Mouse (Mus musculus): Measurements from ENCODE around the gene Prg3.

Prg3 gene

DNA sequence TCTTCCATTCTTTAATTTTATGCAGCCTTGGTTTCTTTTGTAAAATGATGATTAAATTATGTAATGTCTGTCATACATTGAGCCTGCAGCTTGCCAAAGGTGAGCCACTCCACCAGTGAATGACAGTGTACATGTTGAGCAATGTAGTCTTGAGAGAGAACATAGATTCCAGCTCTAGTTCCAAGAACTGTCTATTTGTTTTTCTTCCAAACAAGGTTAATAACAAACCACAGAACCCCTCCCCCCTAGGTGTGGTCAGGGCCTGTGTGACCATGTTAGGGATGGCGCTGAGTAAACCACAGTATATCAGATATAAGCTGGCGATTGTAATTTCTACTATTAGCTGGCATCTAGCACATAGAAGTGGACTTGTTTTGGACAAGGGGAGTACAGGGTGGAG is 8.4 kb downstream of the Prg3 start:
- DNase-seq (ENCODE audit: low read depth, low spot score) = no peak

DNA sequence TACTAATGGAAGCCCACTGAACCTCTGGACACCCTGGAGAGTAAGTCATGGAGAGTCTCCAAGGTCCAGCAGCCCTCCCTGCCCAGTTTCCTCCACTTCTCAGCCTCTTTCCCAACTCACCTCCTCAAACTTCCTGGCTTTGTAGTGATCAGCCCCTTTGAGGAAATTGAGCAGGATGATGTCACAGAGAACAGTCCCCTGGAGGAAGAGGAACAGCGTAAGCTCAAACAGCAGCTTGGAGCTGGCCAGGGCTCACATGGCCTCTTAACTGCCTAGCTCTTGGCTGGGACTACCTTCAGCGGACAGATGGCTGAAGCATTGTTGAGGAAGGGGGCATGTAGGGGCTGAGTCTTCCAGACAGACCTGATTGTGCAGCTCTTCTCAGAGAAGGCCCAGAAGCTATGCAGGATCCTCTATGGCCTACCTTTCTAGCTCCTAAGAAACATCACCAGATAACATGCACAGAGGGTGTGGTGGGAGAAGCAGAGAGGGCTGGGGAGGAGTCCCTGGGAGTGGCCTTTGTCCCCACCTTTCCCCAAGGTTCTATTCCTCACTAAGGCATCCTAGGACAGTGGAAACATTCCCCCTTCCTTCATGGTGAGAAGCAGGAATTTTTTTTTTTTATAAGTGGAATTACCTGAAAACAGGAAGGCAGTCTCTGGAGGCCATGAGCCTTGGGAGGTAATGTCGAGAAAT is 11.6 kb downstream of the Prg3 start:
- DNase-seq (ENCODE audit: low read depth, low spot score) = no peak

DNA sequence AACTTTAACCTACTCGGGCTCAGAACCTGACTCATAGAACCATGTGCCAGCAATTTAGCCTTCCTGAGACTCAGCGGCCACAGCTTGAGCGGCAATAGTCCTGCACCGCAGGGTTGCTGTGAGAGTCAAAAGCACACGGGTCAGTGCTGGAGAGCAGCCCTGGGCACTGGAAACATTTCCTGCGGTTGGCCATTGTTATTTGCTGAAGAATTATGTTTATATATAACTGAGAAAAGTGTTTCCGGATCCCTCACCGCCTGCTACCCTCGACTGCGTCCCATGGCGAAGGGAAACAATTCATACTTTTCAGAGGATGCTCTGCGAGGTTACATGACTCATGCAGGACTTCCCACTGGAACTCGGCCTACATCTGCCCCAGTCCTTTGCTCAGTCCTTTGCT is 13.5 kb downstream of the Prg3 start:
- no peak for DNase-seq (ENCODE audit: low read depth, low spot score)

DNA sequence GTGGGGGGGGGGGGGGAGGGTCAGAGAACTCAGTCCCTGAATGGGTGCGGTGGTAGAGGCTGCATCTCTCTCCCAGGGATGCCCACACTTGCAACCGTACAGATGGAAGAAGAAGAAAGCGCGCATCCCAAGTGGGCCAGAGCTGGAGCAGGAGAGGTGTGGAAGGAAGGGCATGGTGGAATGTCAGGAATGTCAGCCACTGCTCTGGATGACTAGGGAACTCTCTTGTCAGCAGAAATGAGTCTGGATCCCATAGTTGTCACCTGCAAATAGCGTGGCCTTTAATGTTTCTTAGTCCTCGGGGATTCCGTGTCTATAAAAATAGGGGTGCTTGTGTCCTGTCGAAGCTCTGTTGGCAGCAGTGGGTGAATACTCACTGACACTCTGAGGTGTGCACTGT is 14.6 kb downstream of the Prg3 start:
- DNase-seq (ENCODE audit: low read depth, low spot score) = no peak

DNA sequence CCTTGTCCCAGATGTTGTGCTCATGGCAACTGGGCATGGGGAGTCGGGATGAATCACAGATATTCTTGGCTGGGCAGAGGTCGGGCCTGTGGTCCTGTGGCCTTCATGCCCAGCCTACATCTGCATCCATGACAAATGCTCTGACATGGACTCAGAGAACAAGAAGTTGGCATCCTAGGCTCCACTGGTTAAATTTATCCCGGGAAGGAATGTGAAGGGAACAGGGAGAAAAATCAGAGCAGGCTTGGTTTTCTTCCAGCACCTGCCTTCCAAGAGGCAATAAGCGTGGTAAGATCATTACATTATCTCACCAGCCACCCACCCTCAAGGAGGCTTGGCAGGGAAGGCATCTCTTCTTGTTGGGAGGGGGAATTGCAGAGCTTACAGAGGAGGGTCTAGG is 16.3 kb downstream of the Prg3 start:
- DNase-seq (ENCODE audit: low read depth, low spot score) = no peak

DNA sequence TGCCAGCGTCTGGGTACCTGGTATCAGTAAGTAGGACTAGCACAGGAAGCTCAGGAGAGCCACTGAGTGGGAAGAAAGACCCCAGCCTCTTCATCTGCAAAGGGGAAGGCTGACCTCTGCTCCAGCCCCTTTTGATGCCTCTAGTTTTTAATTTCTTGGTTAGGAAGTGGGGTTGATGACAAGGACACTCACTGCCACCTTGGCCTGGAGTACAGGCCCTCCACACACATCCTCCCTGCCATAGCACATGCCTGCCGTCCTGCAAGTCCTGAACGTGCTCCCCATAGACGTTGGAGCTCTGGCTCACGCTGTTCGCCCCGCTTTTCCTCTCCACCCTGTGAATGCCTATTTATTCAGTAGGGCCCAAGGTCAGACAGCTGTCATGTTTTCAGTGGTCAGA is 18.6 kb downstream of the Prg3 start:
- no peak for DNase-seq (ENCODE audit: low read depth, low spot score)

DNA sequence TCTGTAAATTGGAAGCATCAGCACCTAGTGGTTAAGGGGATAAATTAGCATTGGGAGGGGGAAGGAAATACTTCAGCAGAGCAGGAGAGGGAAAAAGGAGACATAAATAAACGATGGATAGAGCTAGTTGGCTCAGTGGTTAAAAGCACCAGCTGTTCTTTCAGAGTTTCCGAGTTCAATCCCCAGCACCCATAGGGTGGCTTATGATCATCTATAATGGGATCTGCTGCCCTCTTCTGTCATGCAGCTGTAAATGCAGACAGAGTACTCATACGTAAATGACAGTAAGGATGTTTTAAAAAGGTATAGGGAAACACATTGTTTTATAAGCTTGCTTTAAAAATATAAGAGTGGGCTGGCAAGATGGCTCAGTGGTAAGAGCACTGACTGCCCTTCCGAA is 19.7 kb downstream of the Prg3 start:
- no peak for DNase-seq (ENCODE audit: low read depth, low spot score)

DNA sequence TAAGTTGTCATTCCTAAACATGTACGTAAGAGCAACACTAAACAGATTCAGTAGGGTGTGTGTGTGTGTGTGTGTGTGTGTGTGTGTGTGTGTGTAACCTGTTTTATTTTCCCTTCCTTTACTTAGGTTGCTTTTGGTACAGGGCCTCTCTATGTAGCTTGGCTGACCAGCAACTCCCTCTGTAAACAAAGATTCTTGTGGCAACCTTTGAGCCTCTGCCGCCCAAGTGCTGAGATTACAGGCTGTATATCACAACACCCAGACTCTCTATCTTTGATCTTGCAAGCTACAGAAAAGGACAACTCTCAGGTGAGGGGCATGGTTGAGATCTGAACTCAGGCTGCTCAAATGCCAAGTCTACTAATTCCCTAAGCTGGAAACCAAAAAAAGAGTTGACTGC is 21.2 kb downstream of the Prg3 start:
- no peak for DNase-seq (ENCODE audit: low read depth, low spot score)

DNA sequence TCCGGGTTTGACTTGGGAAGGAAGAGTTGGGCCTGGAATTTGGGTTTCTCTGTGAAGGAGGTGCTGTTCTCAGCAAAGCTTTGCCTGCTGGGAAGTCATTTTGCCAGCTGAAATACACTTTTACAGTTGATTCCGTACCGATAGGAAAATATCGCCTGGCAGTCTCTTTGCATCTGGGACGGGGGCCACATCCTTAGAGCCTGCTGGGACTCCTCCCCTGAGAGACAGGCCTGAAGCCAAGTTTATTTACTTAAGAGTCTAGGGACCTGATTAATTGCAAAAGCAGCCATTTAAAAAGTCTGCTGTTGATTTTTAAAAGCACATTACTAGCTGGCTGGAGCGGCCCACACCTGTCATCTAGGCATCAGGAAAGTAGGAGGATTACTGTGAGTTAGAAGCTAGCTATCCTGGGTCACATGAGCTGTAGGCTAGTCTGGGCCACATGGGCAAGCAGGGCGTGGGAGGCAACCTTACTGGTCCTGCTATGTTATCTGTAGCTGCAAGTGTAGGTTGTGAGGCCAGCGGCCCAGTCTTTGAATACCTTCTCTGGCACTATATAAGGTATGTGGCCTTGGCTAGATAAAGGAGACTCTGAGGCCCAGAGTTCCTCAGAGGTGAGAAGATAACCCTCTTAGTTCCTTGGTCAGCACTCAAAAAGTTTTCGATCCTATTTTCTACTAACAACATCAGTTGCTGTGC is 24.0 kb downstream of the Prg3 start:
- peak; percentile 30 for DNase-seq (ENCODE audit: low read depth, low spot score)

DNA sequence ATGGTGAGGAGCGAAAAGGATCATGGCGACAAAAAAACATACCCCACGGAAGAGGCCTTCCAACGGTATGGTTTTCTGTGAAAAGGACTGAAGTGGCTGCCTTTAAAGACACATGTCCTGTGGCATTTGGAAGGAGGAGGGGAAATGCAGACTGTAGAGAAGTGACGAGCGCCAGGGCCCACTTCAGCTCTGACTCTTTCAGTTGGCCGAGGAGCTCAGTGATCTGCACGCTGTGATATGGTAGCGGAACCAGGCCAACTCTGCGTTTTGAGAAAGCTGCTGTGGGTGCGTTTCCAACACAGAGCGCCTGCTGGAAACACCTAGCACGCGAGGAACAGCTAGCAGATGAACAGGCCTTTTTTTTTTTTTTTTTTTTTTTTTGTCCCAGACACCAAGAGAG is 24.7 kb downstream of the Prg3 start:
- DNase-seq (ENCODE audit: low read depth, low spot score) = peak; percentile 34

DNA sequence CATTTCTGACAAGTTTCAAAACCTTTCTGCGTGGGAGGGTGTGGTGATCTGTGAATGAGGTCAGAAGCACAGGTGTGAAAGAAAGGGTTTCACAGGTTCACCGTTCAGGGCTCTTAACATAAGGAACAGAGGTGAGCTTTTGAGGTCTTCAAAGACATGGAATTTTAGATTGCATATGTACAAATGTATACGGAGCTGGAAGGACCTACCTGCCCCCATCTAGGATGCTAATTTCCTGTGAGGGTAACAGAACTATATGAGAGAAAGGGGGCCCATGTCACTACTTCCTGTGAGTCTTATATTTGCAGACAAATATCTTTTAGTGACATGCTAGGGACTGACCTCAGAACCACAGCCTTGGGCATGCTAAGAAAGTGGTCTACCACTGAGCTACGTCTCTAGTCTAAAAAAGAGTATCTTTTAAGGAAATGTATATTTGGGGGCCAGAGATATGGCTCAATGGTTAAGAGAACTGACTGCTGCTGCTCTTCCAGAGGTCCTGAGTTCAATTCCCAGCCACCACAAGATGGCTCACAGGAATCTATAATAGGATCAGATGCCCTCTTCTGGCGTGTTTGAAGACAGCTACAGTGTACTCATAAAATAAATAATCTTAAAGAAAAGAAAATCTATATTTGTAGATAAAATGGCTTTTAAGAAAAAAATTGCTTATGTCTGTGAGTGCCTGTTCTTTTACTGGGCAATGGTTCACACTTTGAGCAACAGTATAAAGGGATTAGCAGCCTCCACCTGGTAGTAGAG is 26.0 kb downstream of the Prg3 start:
- DNase-seq (ENCODE audit: low read depth, low spot score) = no peak

DNA sequence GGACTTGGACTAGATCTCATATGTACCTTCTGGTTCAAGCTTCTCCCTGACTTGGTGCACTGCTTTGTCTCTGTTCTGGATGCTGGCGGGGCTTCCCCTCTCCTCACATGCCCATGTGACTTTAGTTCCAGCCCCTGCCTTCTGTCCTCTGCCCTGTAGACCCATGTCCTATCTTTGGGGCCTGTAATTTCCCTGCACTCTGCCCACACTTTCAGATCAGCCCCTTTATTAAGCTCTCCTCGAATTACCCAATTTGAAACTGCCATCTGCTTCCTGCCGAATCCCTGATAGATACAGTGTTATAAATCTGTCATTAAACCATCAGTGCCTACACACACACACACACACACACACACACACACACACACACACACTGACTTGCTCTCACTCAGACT is 26.6 kb downstream of the Prg3 start:
- DNase-seq (ENCODE audit: low read depth, low spot score) = no peak

DNA sequence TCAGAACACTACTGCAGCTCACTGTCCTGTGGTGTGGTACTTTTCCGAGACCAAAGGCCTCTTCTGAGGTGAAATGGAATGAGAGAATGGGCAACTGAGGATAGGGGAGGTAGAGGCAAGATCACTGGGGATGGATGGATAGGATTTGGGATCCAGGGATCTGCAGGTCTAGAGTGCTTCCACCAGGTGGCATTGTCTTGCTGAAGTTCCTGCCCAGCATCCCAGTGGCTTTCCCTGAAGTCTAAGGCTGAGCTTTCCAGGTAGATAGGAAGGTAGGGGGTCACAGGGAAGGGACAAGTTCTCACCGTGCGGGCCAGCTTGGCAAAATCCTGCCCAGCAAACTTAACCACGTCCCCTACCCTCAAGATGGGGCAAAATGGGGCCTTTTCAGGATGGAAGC is 34.0 kb downstream of the Prg3 start:
- DNase-seq (ENCODE audit: low read depth, low spot score) = no peak

DNA sequence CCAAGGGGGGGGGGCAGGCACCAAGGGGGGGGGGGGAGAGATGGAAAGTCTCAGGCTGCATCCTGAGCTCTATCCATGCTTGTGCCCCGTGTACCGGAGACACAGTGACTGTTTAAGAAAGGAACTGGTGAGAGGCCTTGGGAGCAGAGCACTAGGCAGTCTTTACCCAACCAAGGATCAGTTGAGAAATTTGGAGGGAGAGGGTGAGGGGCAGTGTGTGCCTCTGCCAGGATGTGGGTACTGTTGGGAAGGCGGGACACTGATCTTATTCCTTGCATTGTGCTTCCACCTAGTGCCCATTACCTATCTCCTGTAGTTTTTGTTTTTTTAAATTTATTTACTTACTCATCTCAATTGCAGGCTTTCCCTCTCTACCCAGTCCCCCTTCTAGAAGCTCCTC is 38.2 kb downstream of the Prg3 start:
- DNase-seq (ENCODE audit: low read depth, low spot score) = no peak

DNA sequence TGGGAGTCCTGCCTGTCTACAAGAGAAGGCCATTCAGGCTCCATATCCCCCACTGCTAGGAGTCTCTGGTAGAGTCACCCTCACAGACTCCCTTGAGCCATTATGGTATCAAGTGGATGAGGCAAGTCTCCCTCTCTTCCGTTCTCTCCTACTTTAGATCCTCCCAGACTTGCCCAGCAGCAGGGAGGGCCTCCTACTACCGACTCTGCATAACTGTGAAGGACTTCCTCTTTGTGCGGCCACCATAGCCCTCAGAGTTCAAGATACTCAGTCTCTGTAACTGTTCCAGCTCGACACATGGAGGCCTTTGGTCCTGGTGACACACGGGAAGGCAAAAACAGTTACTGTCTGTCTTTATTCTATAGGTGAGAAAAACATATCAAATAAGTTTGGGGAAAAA is 39.3 kb downstream of the Prg3 start:
- no peak for DNase-seq (ENCODE audit: low read depth, low spot score)

DNA sequence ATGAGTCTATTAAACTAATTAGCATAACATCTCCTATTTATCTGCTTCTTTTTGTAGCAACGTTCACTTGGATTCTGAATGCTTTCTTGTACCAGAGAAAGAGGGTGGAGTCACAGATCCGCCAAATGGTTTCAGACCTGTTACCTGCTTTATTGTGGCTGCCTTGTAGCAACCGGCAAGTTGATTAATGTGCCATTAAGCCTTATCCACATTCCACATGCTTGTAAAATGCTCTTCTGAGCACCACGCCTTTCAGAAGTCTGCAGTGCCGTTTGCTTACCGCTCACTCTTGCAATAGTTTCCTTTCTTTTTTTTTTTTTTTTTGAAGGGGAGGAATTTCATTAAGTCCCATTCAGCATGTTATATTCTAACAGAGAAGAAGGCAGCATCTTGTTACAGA is 41.9 kb downstream of the Prg3 start:
- no peak for DNase-seq (ENCODE audit: low read depth, low spot score)

DNA sequence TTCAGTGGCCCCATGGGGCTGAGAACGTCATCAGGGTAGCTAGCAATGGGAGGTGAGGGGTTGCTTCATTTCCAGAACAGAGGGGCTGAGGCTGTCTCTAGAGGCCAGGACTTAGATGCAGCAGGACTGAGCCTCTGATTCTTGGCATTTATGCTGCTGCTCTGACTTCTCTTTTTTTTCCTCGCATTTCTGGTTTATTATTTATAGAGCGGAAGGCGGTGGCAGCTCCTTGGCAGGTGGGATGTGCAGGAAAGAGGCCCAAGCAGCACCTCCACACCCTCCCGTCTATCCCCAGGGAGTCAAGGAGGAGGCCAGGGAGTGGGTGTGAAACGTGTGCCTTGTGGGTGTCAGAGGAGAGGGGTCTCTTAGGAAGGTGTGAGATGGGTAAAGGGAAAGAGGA is 43.0 kb downstream of the Prg3 start:
- DNase-seq (ENCODE audit: low read depth, low spot score) = no peak

DNA sequence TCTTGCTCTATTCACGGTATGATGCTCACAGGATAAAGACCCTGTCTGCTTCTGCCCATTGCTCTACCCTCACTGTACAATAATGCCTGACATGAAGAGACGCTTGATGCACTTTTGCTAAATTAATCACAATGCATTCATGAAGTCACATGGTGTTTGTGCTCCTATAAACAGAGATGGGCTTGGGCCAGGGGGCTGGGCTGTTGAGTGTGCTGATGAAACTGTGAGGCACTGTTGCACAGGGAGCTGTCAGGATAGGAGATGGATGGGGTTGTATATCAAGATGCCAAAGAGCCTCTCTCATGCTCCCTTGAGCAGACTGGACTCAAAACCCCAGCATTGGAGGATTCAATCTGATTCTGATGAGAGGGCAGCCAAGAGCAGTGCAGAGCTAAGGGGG is 45.1 kb downstream of the Prg3 start:
- DNase-seq (ENCODE audit: low read depth, low spot score) = no peak

DNA sequence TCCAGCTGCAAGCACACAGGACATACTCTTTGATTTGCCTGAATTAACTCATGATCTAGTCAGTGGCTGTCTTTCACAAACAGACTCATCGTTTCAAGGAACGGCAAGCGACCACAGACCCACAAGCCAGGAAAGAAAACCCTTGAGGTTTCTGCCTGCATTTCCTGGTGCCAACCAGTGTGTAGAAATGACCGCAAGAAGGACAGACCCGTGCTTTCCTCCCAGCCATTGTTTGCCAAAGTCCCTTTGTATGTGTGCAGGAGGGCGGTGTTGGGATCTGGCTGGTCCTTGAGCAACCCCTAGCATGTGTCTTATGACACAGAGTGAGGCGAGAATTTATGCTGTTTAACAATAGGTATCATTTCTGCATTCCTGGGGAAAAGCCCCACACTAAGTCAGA is 46.2 kb downstream of the Prg3 start:
- DNase-seq (ENCODE audit: low read depth, low spot score) = no peak

DNA sequence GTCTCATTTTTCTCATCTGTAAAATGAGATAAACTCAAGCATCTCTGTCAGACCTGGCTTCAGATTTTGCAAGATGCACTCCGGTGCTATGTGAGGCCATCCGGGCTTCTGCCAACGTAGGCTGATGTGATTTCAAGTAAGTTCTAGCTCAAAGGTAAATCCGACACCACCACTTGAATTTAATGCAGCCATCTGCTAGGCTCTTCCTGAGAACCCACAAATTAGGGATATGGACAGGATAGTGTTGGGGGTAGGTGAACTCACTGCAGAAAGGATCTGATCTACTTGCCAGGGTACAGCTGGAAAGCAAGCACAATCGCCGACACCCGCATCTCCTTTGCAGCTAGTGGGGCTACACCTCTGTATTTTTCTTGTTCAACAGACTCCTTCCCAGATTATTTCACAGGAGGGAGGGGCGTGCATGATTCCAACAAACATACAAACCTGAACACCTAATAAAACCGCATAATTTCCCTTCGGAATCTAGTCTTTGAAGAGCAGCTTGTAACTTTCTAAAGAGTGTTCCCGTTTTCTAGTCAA is 48.6 kb downstream of the Prg3 start:
- DNase-seq (ENCODE audit: low read depth, low spot score) = no peak

DNA sequence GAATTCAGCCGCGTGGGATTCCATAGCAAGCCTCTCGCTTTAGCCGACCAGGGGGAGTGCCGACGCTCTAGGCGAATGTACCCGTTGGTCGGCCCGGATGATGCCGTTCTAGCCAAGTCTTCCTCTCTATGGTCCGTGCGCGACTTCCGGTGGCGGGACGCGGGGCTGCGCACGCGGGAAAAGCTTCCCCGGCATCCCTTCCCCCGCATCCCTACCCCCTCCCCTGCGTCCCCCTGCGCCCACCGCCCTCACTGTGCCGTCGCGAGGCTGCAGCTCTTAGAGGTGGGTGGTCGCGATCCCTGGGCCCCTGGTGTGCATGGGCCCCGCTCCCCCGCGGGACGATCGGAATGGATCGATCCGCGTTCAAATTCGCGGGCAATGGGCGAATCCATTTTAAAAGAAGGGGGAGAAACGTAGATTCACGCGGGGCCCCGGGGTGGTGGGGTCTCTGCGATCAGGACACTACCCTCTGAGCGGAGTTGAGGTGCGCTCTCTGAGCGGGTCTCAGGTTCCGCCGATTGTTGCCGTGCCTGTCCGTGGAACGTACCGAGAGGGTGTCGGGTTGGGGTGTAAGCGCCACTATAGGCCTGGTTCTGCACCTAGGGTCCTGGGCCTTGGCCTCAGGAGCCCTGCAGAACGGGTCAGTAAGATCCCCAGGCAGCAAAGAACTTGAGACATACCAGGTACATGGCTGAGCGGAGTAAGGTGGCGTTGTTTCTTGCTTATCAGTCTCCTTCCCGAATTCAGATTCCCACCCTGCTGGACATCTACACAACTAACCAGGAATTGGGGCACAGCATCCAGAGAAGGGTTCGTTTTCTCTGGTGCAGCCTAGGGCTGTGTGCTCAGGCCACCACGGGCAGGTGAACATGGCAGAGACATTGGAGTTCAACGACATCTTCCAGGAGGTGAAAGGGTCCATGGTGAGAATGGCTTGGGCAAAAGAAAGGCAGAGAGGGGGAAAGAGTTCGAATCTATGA is 49.3 kb downstream of the Prg3 start, which contains the start of the genes Ssrp1 and P2rx3:
Gene Ssrp1, plus strand, starts transcription at position 188 of the 980 bp plus-strand sequence.
Gene P2rx3, minus strand, starts transcription at position 416 of the 980 bp plus-strand sequence.
- DNase-seq (ENCODE audit: low read depth, low spot score) = peak; percentile 88

All from brain, embryonic 18.5 days (tissue).